Mouse (Mus musculus): Measurements from ENCODE around the gene Zfp1. TPM values are rescaled to one million over a fixed set of nuclear protein-coding genes. Genes with fewer than 3 reads are reported as not detected.

Zfp1 gene
- polyA plus RNA-seq, 1 experiment from 2014 or later: 10.9 TPM

- no peaks in the 10 kb centered on the region for H3K36me3 ChIP-seq (ENCODE audit: control insufficient read depth, insufficient read depth, low read length)
- no peak overlapping the region for H3K4me2 ChIP-seq (replicated peaks; ENCODE audit: low read depth)
- no peak overlapping the region for H3K4me3 ChIP-seq (ENCODE audit: low read depth, low read length)
- H3K9ac ChIP-seq (ENCODE audit: low read length): no peak overlapping the region
- WGBS: 7% methylated on average over 1 of the region's 1 CpGs
- ATAC-seq (ENCODE audit: low FRiP score, low TSS enrichment) (peak; percentile 80), DNase-seq (ENCODE audit: low spot score) (no peak)
- TF ChIP-seq EP300 (optimal IDR thresholded peaks at IDR 0.05): no peak
- no peak for TF ChIP-seq CTCF (IDR thresholded peaks at IDR 0.05; ENCODE audit: low read depth)
- H3K9me3 ChIP-seq (ENCODE audit: control insufficient read depth, low read length): no peaks in the 10 kb centered on the region
- H3K4me1 ChIP-seq (replicated peaks; ENCODE audit: control insufficient read depth, insufficient read depth): peaks cover 16% of the 10 kb centered on the region
- peak overlapping the region; percentile 88 for H3K27ac ChIP-seq (replicated peaks)
- no peaks in the 10 kb centered on the region for H3K27me3 ChIP-seq (ENCODE audit: control insufficient read depth, insufficient read depth, low read length)
These were observed 45.9 kb upstream of the Zfp1 start for GRCm38 (mm10) chr8:111597310-111597709.

- no peak overlapping the region for H3K9ac ChIP-seq (ENCODE audit: low read length)
- H3K4me2 ChIP-seq (replicated peaks; ENCODE audit: low read depth): no peak overlapping the region
- no peaks in the 10 kb centered on the region for H3K27me3 ChIP-seq (ENCODE audit: control insufficient read depth, insufficient read depth, low read length)
- 64% methylated on average over 9 of the region's 9 CpGs for WGBS
- ATAC-seq (ENCODE audit: low FRiP score, low TSS enrichment) (no peak), DNase-seq (ENCODE audit: low spot score) (no peak)
- H3K9me3 ChIP-seq (ENCODE audit: control insufficient read depth, low read length): no peaks in the 10 kb centered on the region
- peaks cover 16% of the 10 kb centered on the region for H3K4me1 ChIP-seq (replicated peaks; ENCODE audit: control insufficient read depth, insufficient read depth)
- no peak for TF ChIP-seq CTCF (IDR thresholded peaks at IDR 0.05; ENCODE audit: low read depth)
- no peak for TF ChIP-seq EP300 (optimal IDR thresholded peaks at IDR 0.05)
- no peak overlapping the region for H3K27ac ChIP-seq (replicated peaks)
- H3K36me3 ChIP-seq (ENCODE audit: control insufficient read depth, insufficient read depth, low read length): no peaks in the 10 kb centered on the region
- H3K4me3 ChIP-seq (ENCODE audit: low read depth, low read length): no peak overlapping the region
These were observed 43.3 kb upstream of the Zfp1 start for GRCm38 (mm10) chr8:111599707-111600444.

GRCm38 (mm10) chr8:111602050-111602449 lies 41.2 kb upstream of the Zfp1 start:
- ATAC-seq (ENCODE audit: low FRiP score, low TSS enrichment): no peak
- WGBS: 99% methylated on average over 4 of the region's 4 CpGs

GRCm38 (mm10) chr8:111604986-111605385 lies 38.2 kb upstream of the Zfp1 start:
- Histone ChIP-seq H3K9me3 (ENCODE audit: control insufficient read depth, low read length) (no peaks in the 10 kb centered on the region), H3K27me3 (ENCODE audit: control insufficient read depth, insufficient read depth, low read length) (no peaks in the 10 kb centered on the region), H3K9ac (ENCODE audit: low read length) (no peak overlapping the region), H3K4me2 (replicated peaks; ENCODE audit: low read depth) (no peak overlapping the region), H3K4me1 (replicated peaks; ENCODE audit: control insufficient read depth, insufficient read depth) (no peaks in the 10 kb centered on the region; the same call in 1 of the 2 replicates), H3K27ac (replicated peaks) (no peak overlapping the region), H3K4me3 (ENCODE audit: low read depth, low read length) (no peak overlapping the region), H3K36me3 (ENCODE audit: control insufficient read depth, insufficient read depth, low read length) (no peaks in the 10 kb centered on the region)
- 72% methylated on average over 2 of the region's 2 CpGs for WGBS
- TF ChIP-seq EP300 (optimal IDR thresholded peaks at IDR 0.05) (no peak), CTCF (IDR thresholded peaks at IDR 0.05; ENCODE audit: low read depth) (no peak)
- ATAC-seq (ENCODE audit: low FRiP score, low TSS enrichment) (peak; percentile 73), DNase-seq (ENCODE audit: low spot score) (no peak)

More at GRCm38 (mm10) chr8:111602050-111602449, 41.2 kb upstream of the Zfp1 start:
- TF ChIP-seq EP300 (optimal IDR thresholded peaks at IDR 0.05): no peak
- TF ChIP-seq CTCF (IDR thresholded peaks at IDR 0.05; ENCODE audit: low read depth): no peak
- no peak overlapping the region for H3K27ac ChIP-seq (replicated peaks)
- H3K27me3 ChIP-seq (ENCODE audit: control insufficient read depth, insufficient read depth, low read length): no peaks in the 10 kb centered on the region
- H3K36me3 ChIP-seq (ENCODE audit: control insufficient read depth, insufficient read depth, low read length): no peaks in the 10 kb centered on the region
- no peak overlapping the region for H3K4me2 ChIP-seq (replicated peaks; ENCODE audit: low read depth)
- H3K9ac ChIP-seq (ENCODE audit: low read length): no peak overlapping the region
- no peak overlapping the region for H3K4me3 ChIP-seq (ENCODE audit: low read depth, low read length)
- H3K9me3 ChIP-seq (ENCODE audit: control insufficient read depth, low read length): no peaks in the 10 kb centered on the region
- H3K4me1 ChIP-seq (replicated peaks; ENCODE audit: control insufficient read depth, insufficient read depth): peaks cover 4% of the 10 kb centered on the region
- no peak for DNase-seq (ENCODE audit: low spot score)

GRCm38 (mm10) chr8:111606961-111607360 lies 36.2 kb upstream of the Zfp1 start:
- no peak for ATAC-seq (ENCODE audit: low FRiP score, low TSS enrichment)
- Histone ChIP-seq H3K4me2 (replicated peaks; ENCODE audit: low read depth) (no peak overlapping the region), H3K36me3 (ENCODE audit: control insufficient read depth, insufficient read depth, low read length) (no peaks in the 10 kb centered on the region), H3K9ac (ENCODE audit: low read length) (no peak overlapping the region), H3K27ac (replicated peaks) (no peak overlapping the region), H3K4me1 (replicated peaks; ENCODE audit: control insufficient read depth, insufficient read depth) (no peaks in the 10 kb centered on the region), H3K4me3 (ENCODE audit: low read depth, low read length) (no peak overlapping the region), H3K9me3 (ENCODE audit: control insufficient read depth, low read length) (no peaks in the 10 kb centered on the region), H3K27me3 (ENCODE audit: control insufficient read depth, insufficient read depth, low read length) (no peaks in the 10 kb centered on the region)
- 65% methylated on average over 9 of the region's 9 CpGs for WGBS
- TF ChIP-seq CTCF (IDR thresholded peaks at IDR 0.05; ENCODE audit: low read depth): no peak
- TF ChIP-seq EP300 (optimal IDR thresholded peaks at IDR 0.05): no peak
- DNase-seq (ENCODE audit: low spot score): no peak

- Histone ChIP-seq H3K4me1 (replicated peaks; ENCODE audit: control insufficient read depth, insufficient read depth) (no peaks in the 10 kb centered on the region), H3K4me3 (ENCODE audit: low read depth, low read length) (no peak overlapping the region), H3K36me3 (ENCODE audit: control insufficient read depth, insufficient read depth, low read length) (no peaks in the 10 kb centered on the region), H3K4me2 (replicated peaks; ENCODE audit: low read depth) (no peak overlapping the region), H3K9me3 (ENCODE audit: control insufficient read depth, low read length) (no peaks in the 10 kb centered on the region), H3K27me3 (ENCODE audit: control insufficient read depth, insufficient read depth, low read length) (no peaks in the 10 kb centered on the region), H3K27ac (replicated peaks) (no peak overlapping the region), H3K9ac (ENCODE audit: low read length) (no peak overlapping the region)
- TF ChIP-seq EP300 (optimal IDR thresholded peaks at IDR 0.05): no peak
- TF ChIP-seq CTCF (IDR thresholded peaks at IDR 0.05; ENCODE audit: low read depth): no peak
- WGBS: 79% methylated on average over 7 of the region's 7 CpGs
- DNase-seq (ENCODE audit: low spot score): no peak
- ATAC-seq (ENCODE audit: low FRiP score, low TSS enrichment): no peak
These were observed 35.8 kb upstream of the Zfp1 start for GRCm38 (mm10) chr8:111607414-111607813.

Measured in stomach, postnatal 0 days (tissue).